Mouse (Mus musculus) heart, embryonic 14.5 days (tissue): Measurements from ENCODE around the gene Slc25a34. TPM values are rescaled to one million over a fixed set of nuclear protein-coding genes. Genes with fewer than 3 reads are reported as not detected.

Experiments used
- ATAC-seq: fragments of 200-750 bp; cut with Nextera tagmentation; 2 replicates; pipeline ENCODE4 v1.8.0; 2017; ENCODE audit warnings: low read depth, moderate TSS enrichment; ENCODE audit not compliant: insufficient number of reproducible peaks, insufficient read depth, low FRiP score
- H3K27ac ChIP-seq, 2 experiments: fragments of 200-500 bp in 1 of 2; fragments of 300-500 bp in 1 of 2; sonication (generic) in 1 of 2; replicated peaks in 1 of 2; 2 replicates each; pipeline ENCODE4 v1.5.1; 2012 to 2014; ENCODE audit warnings: low read depth in 2 of 2, low read length in 2 of 2, control low read depth in 1 of 2, mild to moderate bottlenecking in 1 of 2, mixed read lengths in 1 of 2; ENCODE audit not compliant: control insufficient read depth in 1 of 2, insufficient read depth in 1 of 2
- H3K27me3 ChIP-seq: fragments of 300-500 bp; sonication (generic); 2 replicates; pipeline ENCODE4 v1.6.1; 2014; ENCODE audit warnings: mild to moderate bottlenecking, low read length, control low read depth; ENCODE audit not compliant: control insufficient read depth, insufficient read depth
- H3K36me3 ChIP-seq: fragments of 300-500 bp; sonication (generic); 2 replicates; pipeline ENCODE4 v1.6.1; 2014; ENCODE audit warnings: mild to moderate bottlenecking, control low read depth, low read length, mixed read lengths; ENCODE audit not compliant: control insufficient read depth, insufficient read depth
- H3K4me1 ChIP-seq, 2 experiments: fragments of 200-500 bp in 1 of 2; fragments of 300-500 bp in 1 of 2; sonication (generic) in 1 of 2; 2 replicates each; pipeline ENCODE4 v1.6.1; 2012 to 2014; ENCODE audit warnings: low read length in 2 of 2, control low read depth in 1 of 2, mixed read lengths in 1 of 2; ENCODE audit not compliant: control insufficient read depth in 2 of 2, insufficient read depth in 2 of 2
- H3K4me2 ChIP-seq: fragments of 300-500 bp; sonication (generic); 2 replicates; pipeline ENCODE4 v1.6.1; 2014; ENCODE audit warnings: mild to moderate bottlenecking, low read length
- H3K4me3 ChIP-seq, 2 experiments: fragments of 200-500 bp in 1 of 2; fragments of 300-500 bp in 1 of 2; sonication (generic) in 1 of 2; 2 replicates each; pipeline ENCODE4 v1.5.1; 2012 to 2014; ENCODE audit warnings: low read length in 2 of 2, mild to moderate bottlenecking in 2 of 2, control low read depth in 1 of 2, low read depth in 1 of 2, moderate library complexity in 1 of 2; ENCODE audit not compliant: control insufficient read depth in 1 of 2, insufficient read depth in 1 of 2
- H3K9ac ChIP-seq: fragments of 300-500 bp; sonication (generic); 2 replicates; pipeline ENCODE4 v1.6.1; 2014; ENCODE audit warnings: mild to moderate bottlenecking, low read length
- H3K9me3 ChIP-seq: fragments of 300-500 bp; sonication (generic); 2 replicates; pipeline ENCODE4 v1.6.1; 2016; ENCODE audit warnings: low read length, control low read depth; ENCODE audit not compliant: control insufficient read depth
- WGBS: fragments of 180-500 bp; shearing (Covaris S2); extraction: QIAGEN DNeasy Blood & Tissue Kit; methylation state at CpG from one replicate; pipeline ENCODE4 v1.1.7; 2014; 5-methylcytosine and 5-hydroxymethylcytosine counted together
- polyA plus RNA-seq: library from polyadenylated mRNA; unstranded; fragments of >200 nt; fragmentation: Nextera tagmentation; extraction: Ambion mirVana; gene quantifications from 2 replicates; pipeline ENCODE4 v1.2.1, GENCODE M21; 2014

Slc25a34 gene
- polyA plus RNA-seq, 1 experiment from 2014 or later: 0.19 TPM

DNA sequence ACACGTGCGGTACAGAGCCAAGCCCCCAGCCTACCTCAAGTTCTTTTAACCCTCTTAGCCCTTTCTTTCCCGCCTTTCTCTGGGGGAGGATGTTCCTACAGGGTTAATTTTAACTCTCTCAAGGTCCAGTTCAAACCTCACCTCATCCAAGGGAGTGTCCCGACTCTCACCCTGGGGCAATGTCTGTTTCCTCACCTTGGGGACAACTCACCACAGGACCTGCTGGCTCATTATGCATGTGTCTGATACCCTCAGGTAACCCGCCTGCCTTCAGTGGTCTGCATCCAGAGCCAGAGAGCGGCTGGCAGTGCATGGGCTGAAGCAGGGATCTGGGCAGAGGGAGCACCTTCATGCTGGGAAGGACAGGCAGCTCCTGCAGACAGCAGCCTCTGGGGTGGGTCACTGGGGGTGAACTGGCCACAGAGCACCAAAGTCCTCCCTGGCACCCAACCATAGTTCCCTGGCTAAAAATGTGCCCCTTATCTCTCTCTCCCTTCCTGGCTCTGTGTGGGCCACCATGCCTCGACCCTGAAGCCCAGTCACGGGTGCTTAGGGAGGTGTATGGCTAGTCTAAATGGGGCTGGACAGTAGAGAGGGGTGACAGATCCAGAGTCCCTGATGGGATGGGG, 26.8 kb downstream of the Slc25a34 start:
- Histone ChIP-seq H3K27me3 (no peaks in the 10 kb centered on the region), H3K4me2 (no peak overlapping the region), H3K27ac (no peak overlapping the region), H3K9ac (peak overlapping the region; percentile 10; the same call in 1 of the 2 replicates), H3K9me3 (no peaks in the 10 kb centered on the region), H3K36me3 (peaks cover 40% of the 10 kb centered on the region), H3K4me1 (peaks cover 19 to 30% of the 10 kb centered on the region in 2 experiments), H3K4me3 (no peak overlapping the region)
- 73% methylated on average over 8 of the region's 8 CpGs for WGBS
- no peak for ATAC-seq

DNA sequence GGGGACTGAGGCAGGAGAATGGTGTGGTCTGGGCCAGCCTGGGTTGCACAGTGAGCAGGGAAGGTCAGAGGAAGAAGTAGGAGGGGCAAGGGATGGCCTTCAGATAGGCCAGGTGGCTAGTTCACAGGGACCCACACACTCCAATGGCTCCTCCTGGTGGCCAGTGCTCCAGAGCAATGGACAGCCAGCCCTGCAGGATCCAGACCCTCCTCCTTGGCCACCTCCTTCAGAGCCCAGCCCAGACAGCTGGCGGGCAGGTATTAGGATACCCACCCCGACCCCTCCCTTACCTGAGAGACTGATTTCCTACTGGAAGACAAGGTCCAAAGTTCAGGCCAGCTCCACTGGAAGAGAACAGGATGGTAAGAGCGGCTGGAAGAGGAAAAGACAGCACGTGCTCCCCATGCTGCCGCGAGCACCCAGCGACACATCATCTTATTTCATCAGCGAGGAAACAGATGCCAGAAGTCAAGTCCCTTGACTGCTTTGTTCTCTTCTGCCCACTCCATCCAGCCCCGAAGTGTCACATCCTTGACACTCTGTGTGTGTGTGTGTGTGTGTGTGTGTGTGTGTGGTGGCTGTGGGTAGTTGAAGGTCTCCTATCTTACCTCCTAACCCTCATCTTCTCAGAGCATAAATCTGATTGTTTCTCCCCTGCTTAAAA, 27.9 kb downstream of the Slc25a34 start:
- no peak overlapping the region for H3K27ac ChIP-seq
- H3K9ac ChIP-seq: no peak overlapping the region
- no peak overlapping the region for H3K4me2 ChIP-seq
- no peak for ATAC-seq
- no peaks in the 10 kb centered on the region for H3K27me3 ChIP-seq
- WGBS: 78% methylated on average over 9 of the region's 9 CpGs
- H3K9me3 ChIP-seq: no peaks in the 10 kb centered on the region
- H3K36me3 ChIP-seq: peaks cover 45% of the 10 kb centered on the region
- no peak overlapping the region for H3K4me3 ChIP-seq
- H3K4me1 ChIP-seq: peaks cover 11 to 21% of the 10 kb centered on the region in 2 experiments; a peak in 3 of 4 replicates

- Histone ChIP-seq H3K4me3 (no peak overlapping the region), H3K9me3 (no peaks in the 10 kb centered on the region), H3K27ac (no peak overlapping the region), H3K9ac (no peak overlapping the region), H3K4me2 (no peak overlapping the region), H3K36me3 (peaks cover 50% of the 10 kb centered on the region), H3K4me1 (peaks cover 8 to 15% of the 10 kb centered on the region in 2 experiments; a peak in 3 of 4 replicates), H3K27me3 (no peaks in the 10 kb centered on the region)
- ATAC-seq: no peak
- WGBS: 96% methylated on average over 11 of the region's 11 CpGs
These were observed 28.5 kb downstream of the Slc25a34 start for GRCm38 (mm10) chr4:141595138-141595537.

DNA sequence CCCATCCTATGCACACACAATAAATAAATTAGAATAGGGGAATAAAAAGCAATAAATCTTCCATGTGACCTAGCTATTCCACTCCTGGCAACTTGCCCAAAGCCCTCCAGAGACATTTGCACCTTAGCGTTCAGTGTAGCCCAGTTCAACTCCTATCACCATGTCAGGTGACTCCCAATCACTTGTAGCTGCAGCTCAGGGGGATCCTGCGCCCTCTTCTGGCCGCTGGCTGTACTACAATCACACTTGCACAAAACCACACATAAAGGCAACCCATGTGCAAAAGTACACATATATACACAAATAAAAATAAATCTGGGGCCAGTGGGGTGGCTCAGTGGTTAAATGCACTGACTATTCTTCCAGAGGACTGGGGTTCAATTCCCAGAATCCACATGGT, 32.1 kb downstream of the Slc25a34 start:
- no peak overlapping the region for H3K27ac ChIP-seq
- H3K4me2 ChIP-seq: no peak overlapping the region
- no peak for ATAC-seq
- 14% methylated on average over 3 of the region's 3 CpGs for WGBS
- H3K9ac ChIP-seq: no peak overlapping the region
- no peaks in the 10 kb centered on the region for H3K4me1 ChIP-seq
- peaks cover 85% of the 10 kb centered on the region for H3K36me3 ChIP-seq
- no peaks in the 10 kb centered on the region for H3K9me3 ChIP-seq
- no peak overlapping the region for H3K4me3 ChIP-seq
- H3K27me3 ChIP-seq: no peaks in the 10 kb centered on the region

DNA sequence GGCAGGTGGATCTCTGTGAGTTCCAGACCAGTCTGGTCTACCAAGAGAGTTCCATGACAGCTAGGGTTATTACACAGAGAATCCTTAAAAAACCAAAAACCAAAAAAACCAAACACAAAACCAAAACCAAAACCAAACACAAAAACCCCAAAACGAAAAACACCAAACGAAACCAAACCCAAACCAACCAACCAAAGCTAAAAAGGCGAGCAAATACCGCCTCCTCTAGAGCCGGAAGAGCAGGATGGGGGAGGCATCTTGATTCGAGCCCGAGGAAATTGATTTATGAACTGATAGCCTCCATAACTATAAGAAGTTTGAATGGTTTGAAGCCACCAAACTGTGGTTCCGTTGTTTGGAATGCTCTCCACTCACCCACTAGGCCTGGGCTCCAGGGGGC, 39.7 kb downstream of the Slc25a34 start:
- H3K4me3 ChIP-seq: no peak overlapping the region
- H3K27me3 ChIP-seq: no peaks in the 10 kb centered on the region
- peaks cover 85% of the 10 kb centered on the region for H3K36me3 ChIP-seq
- peaks cover 0 to under 1% of the 10 kb centered on the region in 2 experiments; a peak in 1 of 4 replicates for H3K4me1 ChIP-seq
- H3K4me2 ChIP-seq: no peak overlapping the region
- 90% methylated on average over 8 of the region's 8 CpGs for WGBS
- H3K9ac ChIP-seq: no peak overlapping the region
- no peak overlapping the region for H3K27ac ChIP-seq
- H3K9me3 ChIP-seq: no peaks in the 10 kb centered on the region
- no peak for ATAC-seq

GRCm38 (mm10) chr4:141581051-141581450, 42.6 kb downstream of the Slc25a34 start:
- WGBS: 87% methylated on average over 13 of the region's 13 CpGs
- Histone ChIP-seq H3K4me1 (peaks cover 0 to 3% of the 10 kb centered on the region in 2 experiments; a peak in 1 of 4 replicates), H3K4me2 (no peak overlapping the region), H3K4me3 (no peak overlapping the region), H3K27ac (no peak overlapping the region), H3K9ac (no peak overlapping the region), H3K9me3 (no peaks in the 10 kb centered on the region), H3K27me3 (no peaks in the 10 kb centered on the region), H3K36me3 (peaks cover 88% of the 10 kb centered on the region)
- no peak for ATAC-seq

- ATAC-seq: no peak
- no peaks in the 10 kb centered on the region for H3K27me3 ChIP-seq
- WGBS: 24% methylated on average over 3 of the region's 3 CpGs
- H3K9me3 ChIP-seq: no peaks in the 10 kb centered on the region
- H3K4me2 ChIP-seq: no peak overlapping the region
- H3K4me1 ChIP-seq: peaks cover 5 to 9% of the 10 kb centered on the region in 2 experiments; a peak in 3 of 4 replicates
- H3K9ac ChIP-seq: no peak overlapping the region
- H3K4me3 ChIP-seq: no peak overlapping the region
- H3K27ac ChIP-seq: peak overlapping the region in 1 of 2 experiments; percentile 47; a peak in 1 of 4 replicates
- peaks cover 72% of the 10 kb centered on the region for H3K36me3 ChIP-seq
These were observed 44.8 kb downstream of the Slc25a34 start for GRCm38 (mm10) chr4:141578833-141579232.
